Mouse (Mus musculus) G1E (cell line): ENCODE results near the gene Gabrg3.

Experiments used
- CTCF ChIP-seq: IDR thresholded peaks from 2 replicates; pipeline ENCODE4 v1.5.1; 2012; ENCODE audit warnings: low read depth, low read length, inconsistent platforms, mixed read lengths
- POLR2AphosphoS5 ChIP-seq: IDR thresholded peaks from 2 replicates; pipeline ENCODE4 v1.6.1; 2012; ENCODE audit warnings: low read depth, low read length, inconsistent platforms; ENCODE audit not compliant: insufficient replicate concordance
- TAL1 ChIP-seq: conservative IDR thresholded peaks from 2 replicates; pipeline ENCODE4 v1.6.1; 2012; ENCODE audit warnings: low read depth, low read length, inconsistent platforms, mixed read lengths

DNA sequence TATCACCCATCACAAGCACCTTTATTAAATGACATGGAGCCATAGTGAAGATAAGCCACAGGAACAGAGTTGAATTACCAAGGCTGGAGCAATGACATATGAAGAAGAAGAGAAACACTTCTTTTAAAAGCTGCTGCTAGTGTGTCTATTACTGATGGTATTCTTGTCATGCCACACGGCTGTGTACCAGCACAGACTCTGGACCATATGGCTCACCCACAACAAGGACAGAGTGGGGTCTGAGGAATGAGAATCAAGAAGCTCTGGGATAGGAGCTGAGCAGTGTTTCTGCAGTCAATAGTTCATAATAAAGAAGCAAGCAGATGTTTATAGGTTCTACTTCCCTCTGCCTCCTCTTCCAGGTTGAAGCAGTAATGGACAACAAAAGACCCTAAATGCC lies 585.1 kb downstream of the Gabrg3 start:
- TF ChIP-seq CTCF = no peak
- no peak for TF ChIP-seq TAL1
- TF ChIP-seq POLR2AphosphoS5 = no peak
